Mouse (Mus musculus) midbrain, postnatal 0 days (tissue): Measurements from ENCODE around the gene Gsta4. TPM values are rescaled to one million over a fixed set of nuclear protein-coding genes. Genes with fewer than 3 reads are reported as not detected.
A peak's percentile ranks its signal among the peaks of the same experiment; 100 is the strongest.

ENCODE experiments used
- ATAC-seq: fragments of 200-750 bp; cut with Nextera tagmentation; 2 replicates; pipeline ENCODE4 v1.8.0; 2017; ENCODE audit warnings: moderate number of reproducible peaks, mild to moderate bottlenecking, moderate TSS enrichment, moderate library complexity; ENCODE audit not compliant: low FRiP score
- DNase-seq: peaks from one replicate; pipeline ENCODE4 v3.0.0-alpha.2; 2015; ENCODE audit warnings: low spot score
- H3K27ac ChIP-seq: fragments of 300-500 bp; sonication (generic); 2 replicates; pipeline ENCODE4 v1.5.1; 2014; ENCODE audit warnings: low read depth, mild to moderate bottlenecking, low read length, mixed read lengths
- H3K27me3 ChIP-seq: fragments of 300-500 bp; sonication (generic); 2 replicates; pipeline ENCODE4 v1.6.1; 2014; ENCODE audit warnings: low read length, control low read depth, mixed read lengths; ENCODE audit not compliant: insufficient read depth
- H3K36me3 ChIP-seq: fragments of 300-500 bp; sonication (generic); 2 replicates; pipeline ENCODE4 v1.6.1; 2014; ENCODE audit warnings: low read length, control low read depth, mixed read lengths; ENCODE audit not compliant: insufficient read depth
- H3K4me1 ChIP-seq: fragments of 300-500 bp; sonication (generic); 2 replicates; pipeline ENCODE4 v1.6.1; 2014; ENCODE audit warnings: mild to moderate bottlenecking, control low read depth, antibody characterized with exemption, low read length, mixed read lengths; ENCODE audit not compliant: insufficient read depth
- H3K4me2 ChIP-seq: fragments of 300-500 bp; sonication (generic); 2 replicates; pipeline ENCODE4 v1.6.1; 2014; ENCODE audit warnings: low read depth, mild to moderate bottlenecking, low read length, mixed read lengths; ENCODE audit not compliant: poor library complexity, severe bottlenecking
- H3K4me3 ChIP-seq: fragments of 300-500 bp; sonication (generic); 2 replicates; pipeline ENCODE4 v1.5.1; 2014; ENCODE audit warnings: low read depth, mild to moderate bottlenecking, low read length, moderate library complexity
- H3K9ac ChIP-seq: fragments of 300-500 bp; sonication (generic); replicated peaks from 2 replicates; pipeline ENCODE4 v1.6.1; 2014; ENCODE audit warnings: mild to moderate bottlenecking, low read length, moderate library complexity, mixed read lengths; ENCODE audit not compliant: poor library complexity, severe bottlenecking
- H3K9me3 ChIP-seq: fragments of 300-500 bp; sonication (generic); 2 replicates; pipeline ENCODE4 v1.6.1; 2016; ENCODE audit warnings: low read length, control low read depth
- CTCF ChIP-seq: IDR thresholded peaks from 2 replicates; pipeline ENCODE4 v1.5.1; 2016; ENCODE audit warnings: antibody characterized with exemption, mild to moderate bottlenecking
- WGBS: fragments of 180-500 bp; shearing (Covaris S2); extraction: QIAGEN DNeasy Blood & Tissue Kit; methylation state at CpG from one replicate; pipeline ENCODE4 v1.1.7; 2014; 5-methylcytosine and 5-hydroxymethylcytosine counted together
- polyA plus RNA-seq: library from polyadenylated mRNA; unstranded; fragments of >200 nt; fragmentation: Nextera tagmentation; extraction: Ambion mirVana; gene quantifications from 2 replicates; pipeline ENCODE4 v1.2.1, GENCODE M21; 2015
- total RNA-seq: library from RNA; depleted of rRNA; stranded (reverse); fragments of >200 nt; gene quantifications from 2 replicates; pipeline ENCODE4 v1.2.3, GENCODE M21; 2014

Gene Gsta4
- total and polyA plus RNA-seq, 2 experiments from 2014 or later = 12.9 to 28.2 TPM

- no peaks in the 10 kb centered on the region for H3K9me3 ChIP-seq
- H3K27me3 ChIP-seq = no peaks in the 10 kb centered on the region
- H3K27ac ChIP-seq = peak overlapping the region; percentile 99
- H3K9ac ChIP-seq = peak overlapping the region; percentile 85
- peak overlapping the region; percentile 49 for H3K4me2 ChIP-seq
- under 1% methylated on average over 49 of the region's 58 CpGs for WGBS
- DNase-seq = peak; percentile 100
- no peaks in the 10 kb centered on the region for H3K36me3 ChIP-seq
- peak; percentile 29 for TF ChIP-seq CTCF
- no peaks in the 10 kb centered on the region; the same call in 1 of the 2 replicates for H3K4me1 ChIP-seq
- H3K4me3 ChIP-seq = peak overlapping the region; percentile 66
- ATAC-seq = peak; percentile 98
Measured at GRCm38 (mm10) chr9:78175277-78176200, 7.0 kb upstream of the Gsta4 start.

GRCm38 (mm10) chr9:78176201-78176727 is 6.3 kb upstream of the Gsta4 start:
- peak overlapping the region; percentile 85 for H3K9ac ChIP-seq
- H3K27ac ChIP-seq = peak overlapping the region; percentile 99
- H3K4me1 ChIP-seq = no peaks in the 10 kb centered on the region; the same call in 1 of the 2 replicates
- peak; percentile 85 for ATAC-seq
- H3K4me3 ChIP-seq = peak overlapping the region; percentile 66
- no peaks in the 10 kb centered on the region for H3K27me3 ChIP-seq
- H3K36me3 ChIP-seq = no peaks in the 10 kb centered on the region
- DNase-seq = peak; percentile 96
- H3K4me2 ChIP-seq = peak overlapping the region; percentile 49
- H3K9me3 ChIP-seq = no peaks in the 10 kb centered on the region
- peak; percentile 81 for TF ChIP-seq CTCF
- WGBS = under 1% methylated on average over 22 of the region's 22 CpGs

- peak overlapping the region; percentile 85 for H3K9ac ChIP-seq
- DNase-seq (peak; percentile 27), ATAC-seq (0 out of 2 replicates have a peak, but pooled peaks have one; percentile 18)
- no peaks in the 10 kb centered on the region for H3K9me3 ChIP-seq
- peak overlapping the region; percentile 99 for H3K27ac ChIP-seq
- H3K27me3 ChIP-seq = no peaks in the 10 kb centered on the region
- no peaks in the 10 kb centered on the region; the same call in 1 of the 2 replicates for H3K4me1 ChIP-seq
- peak overlapping the region; percentile 49 for H3K4me2 ChIP-seq
- 25% methylated on average over 7 of the region's 7 CpGs for WGBS
- no peaks in the 10 kb centered on the region for H3K36me3 ChIP-seq
- H3K4me3 ChIP-seq = peak overlapping the region; percentile 66
- TF ChIP-seq CTCF = no peak
Measured at GRCm38 (mm10) chr9:78176831-78177230, 5.7 kb upstream of the Gsta4 start.

- no peak for TF ChIP-seq CTCF
- Histone ChIP-seq H3K4me2 (no peak overlapping the region), H3K36me3 (no peaks in the 10 kb centered on the region), H3K27me3 (no peaks in the 10 kb centered on the region), H3K9ac (no peak overlapping the region), H3K4me1 (no peaks in the 10 kb centered on the region; the same call in 1 of the 2 replicates), H3K4me3 (no peak overlapping the region), H3K9me3 (no peaks in the 10 kb centered on the region), H3K27ac (no peak overlapping the region)
- DNase-seq (no peak), ATAC-seq (no peak)
- 85% methylated on average over 5 of the region's 5 CpGs for WGBS
Measured at GRCm38 (mm10) chr9:78178197-78178596, 4.4 kb upstream of the Gsta4 start.

GRCm38 (mm10) chr9:78179071-78179470 is 3.5 kb upstream of the Gsta4 start:
- Histone ChIP-seq H3K4me3 (no peak overlapping the region), H3K9ac (no peak overlapping the region), H3K4me1 (no peaks in the 10 kb centered on the region; the same call in 1 of the 2 replicates), H3K27me3 (no peaks in the 10 kb centered on the region), H3K36me3 (no peaks in the 10 kb centered on the region), H3K9me3 (no peaks in the 10 kb centered on the region), H3K27ac (no peak overlapping the region), H3K4me2 (no peak overlapping the region)
- 84% methylated on average over 2 of the region's 2 CpGs for WGBS
- no peak for TF ChIP-seq CTCF
- DNase-seq = no peak
- no peak for ATAC-seq

- no peaks in the 10 kb centered on the region for H3K36me3 ChIP-seq
- WGBS = 82% methylated on average over 9 of the region's 9 CpGs
- H3K27me3 ChIP-seq = no peaks in the 10 kb centered on the region
- no peak overlapping the region for H3K4me2 ChIP-seq
- no peaks in the 10 kb centered on the region for H3K4me1 ChIP-seq
- H3K4me3 ChIP-seq = no peak overlapping the region
- no peak overlapping the region for H3K27ac ChIP-seq
- no peak overlapping the region for H3K9ac ChIP-seq
- DNase-seq = no peak
- no peaks in the 10 kb centered on the region for H3K9me3 ChIP-seq
- no peak for TF ChIP-seq CTCF
- ATAC-seq = no peak
Measured at GRCm38 (mm10) chr9:78185686-78186085, 3.1 kb downstream of the Gsta4 start.
